Mouse (Mus musculus): ENCODE data around the gene Abo. TPM values are rescaled to one million over a fixed set of nuclear protein-coding genes. Genes with fewer than 3 reads are reported as not detected.

Abo gene
- total and polyA plus RNA-seq, 3 experiments = not detected

- H3K9ac ChIP-seq (ENCODE audit: control insufficient read depth, low read depth, low read length, poor library complexity, severe bottlenecking) = no peak overlapping the region
- peaks cover 57% of the 10 kb centered on the region for H3K79me2 ChIP-seq (ENCODE audit: control insufficient read depth, insufficient read depth, low read length, poor library complexity)
- DNase-seq (ENCODE audit: low read depth, low spot score) = peak; percentile 53
- H3K27ac ChIP-seq (ENCODE audit: control insufficient read depth, low read depth, low read length) = no peak overlapping the region
- no peak overlapping the region for H3K4me3 ChIP-seq (ENCODE audit: control insufficient read depth in 1 of 2, insufficient read depth in 1 of 2, low read depth in 2 of 2, low read length in 2 of 2)
- TF ChIP-seq EP300 (IDR thresholded peaks at IDR 0.05; ENCODE audit: low read depth in 1 of 2, low read length in 2 of 2) = no peak
- TF ChIP-seq POLR2A (IDR thresholded peaks at IDR 0.05; ENCODE audit: control insufficient read depth in 1 of 2, insufficient read depth in 1 of 2, low read depth in 1 of 2, low read length in 2 of 2, poor library complexity in 1 of 2) = no peak
- TF ChIP-seq CTCF (IDR thresholded peaks at IDR 0.05 in 2 of 3, conservative IDR thresholded peaks at IDR 0.05 in 1 of 3; ENCODE audit: control insufficient read depth in 1 of 3, insufficient read depth in 1 of 3, low read depth in 2 of 3, low read length in 3 of 3, poor library complexity in 1 of 3, severe bottlenecking in 1 of 3) = peak; percentile 67 to 89 (median 80)
- TF ChIP-seq NRF1 (IDR thresholded peaks at IDR 0.05; ENCODE audit: insufficient read depth, low read depth, low read length, poor library complexity, severe bottlenecking) = no peak
- peak; percentile 48 for TF ChIP-seq SMC3 (IDR thresholded peaks at IDR 0.05; ENCODE audit: low read depth, low read length)
- TF ChIP-seq ZKSCAN1 (IDR thresholded peaks at IDR 0.05; ENCODE audit: low read depth, low read length) = no peak
- no peak for TF ChIP-seq HCFC1 (IDR thresholded peaks at IDR 0.05; ENCODE audit: low read depth, low read length)
- no peak for TF ChIP-seq CHD2 (IDR thresholded peaks at IDR 0.05; ENCODE audit: low read length)
- no peak for TF ChIP-seq MYB (IDR thresholded peaks at IDR 0.05; ENCODE audit: low read depth, low read length)
- TF ChIP-seq SIN3A (IDR thresholded peaks at IDR 0.05; ENCODE audit: low read length) = peak; percentile 21; the same call in 1 of the 2 replicates
- peaks cover under 1 to 6% of the 10 kb centered on the region in 2 experiments; a peak in 3 of 4 replicates for H3K36me3 ChIP-seq (ENCODE audit: control insufficient read depth in 1 of 2, insufficient read depth in 2 of 2, low read length in 2 of 2)
- H3K27me3 ChIP-seq (ENCODE audit: control insufficient read depth in 1 of 2, insufficient read depth in 2 of 2, low read length in 2 of 2) = no peaks in the 10 kb centered on the region
- H3K9me3 ChIP-seq (replicated peaks; ENCODE audit: insufficient read depth, low read length) = no peaks in the 10 kb centered on the region
- H3K4me1 ChIP-seq (ENCODE audit: control insufficient read depth in 1 of 2, insufficient read depth in 2 of 2, low read length in 2 of 2) = peaks cover 2 to 11% of the 10 kb centered on the region in 2 experiments; a peak in 3 of 4 replicates
Observed at GRCm38 (mm10) chr2:26907109-26907508, 42.3 kb upstream of the Abo start.

DNA sequence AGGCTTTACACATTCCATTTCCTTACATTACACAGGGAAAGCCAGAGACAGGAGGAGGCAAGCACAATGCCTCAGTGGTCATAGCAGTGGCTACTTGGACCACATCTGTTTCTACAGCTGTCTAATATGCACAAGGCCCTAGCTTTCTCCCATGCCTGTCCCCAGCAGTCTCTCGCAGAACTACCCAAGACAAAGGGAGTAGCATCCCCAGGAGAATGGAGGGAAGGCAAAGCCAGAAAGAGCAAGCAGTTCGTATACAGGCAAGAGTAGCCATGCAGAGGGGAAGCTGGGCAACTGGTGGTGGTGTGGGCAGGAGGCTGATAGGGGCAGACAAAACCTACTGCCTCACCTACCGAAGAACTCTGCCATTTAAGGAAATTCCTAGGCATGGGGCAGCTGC is 41.7 kb upstream of the Abo start:
- Histone ChIP-seq H3K27me3 (ENCODE audit: control insufficient read depth in 1 of 2, insufficient read depth in 2 of 2, low read length in 2 of 2) (no peaks in the 10 kb centered on the region), H3K79me2 (ENCODE audit: control insufficient read depth, insufficient read depth, low read length, poor library complexity) (peaks cover 57% of the 10 kb centered on the region), H3K27ac (ENCODE audit: control insufficient read depth, low read depth, low read length) (no peak overlapping the region), H3K4me1 (ENCODE audit: control insufficient read depth in 1 of 2, insufficient read depth in 2 of 2, low read length in 2 of 2) (peaks cover 2 to 11% of the 10 kb centered on the region in 2 experiments; a peak in 3 of 4 replicates), H3K9me3 (replicated peaks; ENCODE audit: insufficient read depth, low read length) (no peaks in the 10 kb centered on the region), H3K4me3 (ENCODE audit: control insufficient read depth in 1 of 2, insufficient read depth in 1 of 2, low read depth in 2 of 2, low read length in 2 of 2) (no peak overlapping the region), H3K36me3 (ENCODE audit: control insufficient read depth in 1 of 2, insufficient read depth in 2 of 2, low read length in 2 of 2) (peaks cover 0 to 8% of the 10 kb centered on the region in 2 experiments; a peak in 2 of 4 replicates), H3K9ac (ENCODE audit: control insufficient read depth, low read depth, low read length, poor library complexity, severe bottlenecking) (no peak overlapping the region)
- DNase-seq (ENCODE audit: low read depth, low spot score) = no peak
- TF ChIP-seq ZMIZ1 (IDR thresholded peaks at IDR 0.05; ENCODE audit: low read depth, low read length) (no peak), USF1 (IDR thresholded peaks at IDR 0.05; ENCODE audit: low read depth, low read length) (no peak), MYC (IDR thresholded peaks at IDR 0.05; ENCODE audit: low read depth, low read length) (no peak), MAZ (IDR thresholded peaks at IDR 0.05; ENCODE audit: low read depth, low read length) (no peak), MYB (IDR thresholded peaks at IDR 0.05; ENCODE audit: low read depth, low read length) (no peak), RCOR1 (IDR thresholded peaks at IDR 0.05; ENCODE audit: low read depth, low read length) (no peak), KAT2A (conservative IDR thresholded peaks at IDR 0.05; ENCODE audit: low read depth, low read length) (no peak), CHD2 (IDR thresholded peaks at IDR 0.05; ENCODE audit: low read length) (no peak), CHD1 (IDR thresholded peaks at IDR 0.05; ENCODE audit: low read depth, low read length) (no peak), POLR2AphosphoS5 (IDR thresholded peaks at IDR 0.05; ENCODE audit: borderline replicate concordance, low read depth, low read length) (no peak), NELFE (IDR thresholded peaks at IDR 0.05; ENCODE audit: low read depth, low read length) (no peak), E2F4 (IDR thresholded peaks at IDR 0.05; ENCODE audit: borderline replicate concordance, low read depth, low read length) (no peak), MAFK (IDR thresholded peaks at IDR 0.05; ENCODE audit: borderline replicate concordance, low read depth, low read length) (no peak)
